Mouse (Mus musculus) intestine, embryonic 14.5 days (tissue): ENCODE data around the gene Arid1b. TPM values are rescaled to one million over a fixed set of nuclear protein-coding genes. Genes with fewer than 3 reads are reported as not detected.
A peak's percentile ranks its signal among the peaks of the same experiment; 100 is the strongest.

Source experiments
- ATAC-seq: fragments of 200-750 bp; cut with Nextera tagmentation; replicated peaks from 2 replicates; pipeline ENCODE4 v1.8.0; 2017; ENCODE audit warnings: low read depth, moderate number of reproducible peaks, moderate TSS enrichment, moderate library complexity; ENCODE audit not compliant: low FRiP score, low TSS enrichment
- DNase-seq: peaks from one replicate; pipeline ENCODE4 v3.0.0-alpha.2; 2018; ENCODE audit warnings: low spot score
- H3K27ac ChIP-seq: fragments of 300-500 bp; sonication (generic); 2 replicates; pipeline ENCODE4 v1.5.1; 2014; ENCODE audit warnings: low read depth, mild to moderate bottlenecking, control low read depth
- H3K27me3 ChIP-seq: fragments of 300-500 bp; sonication (generic); replicated peaks from 2 replicates; pipeline ENCODE4 v1.6.1; 2014; ENCODE audit warnings: low read length, control low read depth; ENCODE audit not compliant: control insufficient read depth, insufficient read depth
- H3K36me3 ChIP-seq: fragments of 300-500 bp; sonication (generic); 2 replicates; pipeline ENCODE4 v1.6.1; 2014; ENCODE audit warnings: low read length, control low read depth; ENCODE audit not compliant: control insufficient read depth, insufficient read depth
- H3K4me1 ChIP-seq: fragments of 300-500 bp; sonication (generic); replicated peaks from 2 replicates; pipeline ENCODE4 v1.6.1; 2014; ENCODE audit warnings: low read length, control low read depth, mixed read lengths; ENCODE audit not compliant: control insufficient read depth, insufficient read depth
- H3K4me2 ChIP-seq: fragments of 300-500 bp; sonication (generic); 2 replicates; pipeline ENCODE4 v1.6.1; 2014; ENCODE audit warnings: low read length
- H3K4me3 ChIP-seq: fragments of 300-500 bp; sonication (generic); 2 replicates; pipeline ENCODE4 v1.5.1; 2014; ENCODE audit warnings: low read depth, low read length, control low read depth, mixed read lengths
- H3K9ac ChIP-seq: fragments of 300-500 bp; sonication (generic); 2 replicates; pipeline ENCODE4 v1.6.1; 2014; ENCODE audit warnings: mild to moderate bottlenecking, low read length
- H3K9me3 ChIP-seq: fragments of 300-500 bp; sonication (generic); 2 replicates; pipeline ENCODE4 v1.6.1; 2016; ENCODE audit warnings: low read length, control low read depth; ENCODE audit not compliant: control insufficient read depth
- WGBS: fragments of 180-500 bp; shearing (Covaris S2); extraction: QIAGEN DNeasy Blood & Tissue Kit; methylation state at CpG from one replicate; pipeline ENCODE4 v1.1.7; 2014; 5-methylcytosine and 5-hydroxymethylcytosine counted together
- polyA plus RNA-seq: library from polyadenylated mRNA; unstranded; fragments of >200 nt; fragmentation: Nextera tagmentation; extraction: Ambion mirVana; gene quantifications from 2 replicates; pipeline ENCODE4 v1.2.1, GENCODE M21; 2014

Gene Arid1b
- polyA plus RNA-seq, 1 experiment from 2014 or later, result 16.4 TPM

- Histone ChIP-seq H3K4me3 (no peak overlapping the region), H3K27me3 (no peaks in the 10 kb centered on the region), H3K36me3 (no peaks in the 10 kb centered on the region), H3K4me2 (no peak overlapping the region), H3K4me1 (no peaks in the 10 kb centered on the region; the same call in 1 of the 2 replicates), H3K9me3 (no peaks in the 10 kb centered on the region), H3K9ac (no peak overlapping the region), H3K27ac (no peak overlapping the region)
- no peak for ATAC-seq
- no peak for DNase-seq
- 80% methylated on average over 6 of the region's 6 CpGs for WGBS
These were observed 121.8 kb downstream of the Arid1b start for GRCm38 (mm10) chr17:5115952-5116351.

- Histone ChIP-seq H3K9me3 (no peaks in the 10 kb centered on the region), H3K36me3 (no peaks in the 10 kb centered on the region), H3K4me2 (no peak overlapping the region), H3K27me3 (no peaks in the 10 kb centered on the region), H3K27ac (peak overlapping the region; percentile 17; the same call in 1 of the 2 replicates), H3K4me1 (no peaks in the 10 kb centered on the region; the same call in 1 of the 2 replicates), H3K4me3 (no peak overlapping the region), H3K9ac (no peak overlapping the region)
- ATAC-seq, result no peak
- WGBS, result 52% methylated on average over 2 of the region's 2 CpGs
- no peak for DNase-seq
These were observed 122.9 kb downstream of the Arid1b start for GRCm38 (mm10) chr17:5116990-5117389.

- Histone ChIP-seq H3K4me2 (no peak overlapping the region), H3K27me3 (no peaks in the 10 kb centered on the region), H3K9me3 (no peaks in the 10 kb centered on the region), H3K4me1 (no peaks in the 10 kb centered on the region; the same call in 1 of the 2 replicates), H3K4me3 (no peak overlapping the region), H3K9ac (no peak overlapping the region), H3K36me3 (no peaks in the 10 kb centered on the region), H3K27ac (no peak overlapping the region)
- DNase-seq (no peak), ATAC-seq (no peak; the same call in 1 of the 2 replicates)
- 79% methylated on average over 4 of the region's 4 CpGs for WGBS
These were observed 124.0 kb downstream of the Arid1b start for GRCm38 (mm10) chr17:5118171-5118570.

- H3K4me1 ChIP-seq, result peaks cover 11% of the 10 kb centered on the region
- no peak overlapping the region for H3K27ac ChIP-seq
- no peaks in the 10 kb centered on the region for H3K9me3 ChIP-seq
- ATAC-seq, result no peak
- no peak overlapping the region for H3K4me3 ChIP-seq
- H3K27me3 ChIP-seq, result no peaks in the 10 kb centered on the region
- no peak overlapping the region for H3K4me2 ChIP-seq
- H3K36me3 ChIP-seq, result 0 out of 2 replicates have a peak, but pooled peaks cover 6% of the 10 kb centered on the region
- no peak overlapping the region for H3K9ac ChIP-seq
- 51% methylated on average over 2 of the region's 2 CpGs for WGBS
- no peak for DNase-seq
These were observed 130.5 kb downstream of the Arid1b start for GRCm38 (mm10) chr17:5124643-5125042.

- Histone ChIP-seq H3K4me1 (peaks cover 11% of the 10 kb centered on the region), H3K9ac (no peak overlapping the region), H3K27me3 (no peaks in the 10 kb centered on the region), H3K9me3 (no peaks in the 10 kb centered on the region), H3K4me3 (no peak overlapping the region), H3K4me2 (no peak overlapping the region), H3K36me3 (0 out of 2 replicates have a peak, but pooled peaks cover 6% of the 10 kb centered on the region), H3K27ac (no peak overlapping the region)
- 65% methylated on average over 5 of the region's 5 CpGs for WGBS
- DNase-seq, result no peak
- no peak for ATAC-seq
These were observed 131.1 kb downstream of the Arid1b start for GRCm38 (mm10) chr17:5125084-5125855.

- 90% methylated on average over 5 of the region's 5 CpGs for WGBS
- Histone ChIP-seq H3K27ac (no peak overlapping the region), H3K27me3 (no peaks in the 10 kb centered on the region), H3K9me3 (no peaks in the 10 kb centered on the region), H3K4me3 (no peak overlapping the region), H3K4me2 (no peak overlapping the region), H3K36me3 (0 out of 2 replicates have a peak, but pooled peaks cover 6% of the 10 kb centered on the region), H3K9ac (no peak overlapping the region), H3K4me1 (peaks cover 11% of the 10 kb centered on the region)
- DNase-seq, result no peak
- ATAC-seq, result no peak
These were observed 132.0 kb downstream of the Arid1b start for GRCm38 (mm10) chr17:5125856-5126806.

GRCm38 (mm10) chr17:5129606-5130005, 135.5 kb downstream of the Arid1b start:
- Histone ChIP-seq H3K4me2 (no peak overlapping the region), H3K4me3 (no peak overlapping the region), H3K27ac (no peak overlapping the region), H3K36me3 (0 out of 2 replicates have a peak, but pooled peaks cover 9% of the 10 kb centered on the region), H3K9ac (no peak overlapping the region), H3K27me3 (no peaks in the 10 kb centered on the region), H3K9me3 (no peaks in the 10 kb centered on the region), H3K4me1 (peaks cover 10% of the 10 kb centered on the region)
- WGBS, result 80% methylated on average over 2 of the region's 2 CpGs
- ATAC-seq (no peak), DNase-seq (no peak)

GRCm38 (mm10) chr17:5130116-5130515, 136.0 kb downstream of the Arid1b start:
- Histone ChIP-seq H3K27me3 (no peaks in the 10 kb centered on the region), H3K4me2 (no peak overlapping the region), H3K4me1 (peaks cover 6% of the 10 kb centered on the region), H3K9me3 (no peaks in the 10 kb centered on the region), H3K36me3 (0 out of 2 replicates have a peak, but pooled peaks cover 9% of the 10 kb centered on the region), H3K4me3 (no peak overlapping the region), H3K9ac (no peak overlapping the region), H3K27ac (no peak overlapping the region)
- no peak for ATAC-seq
- no peak for DNase-seq
- WGBS, result 86% methylated on average over 4 of the region's 4 CpGs
